Mouse (Mus musculus) cerebellum, adult 11-12 months (tissue): Measurements from ENCODE around the gene Wdhd1.

ENCODE experiments used
- DNase-seq: peaks from one replicate; pipeline ENCODE4 v3.0.0; 2022

Wdhd1 gene

DNA sequence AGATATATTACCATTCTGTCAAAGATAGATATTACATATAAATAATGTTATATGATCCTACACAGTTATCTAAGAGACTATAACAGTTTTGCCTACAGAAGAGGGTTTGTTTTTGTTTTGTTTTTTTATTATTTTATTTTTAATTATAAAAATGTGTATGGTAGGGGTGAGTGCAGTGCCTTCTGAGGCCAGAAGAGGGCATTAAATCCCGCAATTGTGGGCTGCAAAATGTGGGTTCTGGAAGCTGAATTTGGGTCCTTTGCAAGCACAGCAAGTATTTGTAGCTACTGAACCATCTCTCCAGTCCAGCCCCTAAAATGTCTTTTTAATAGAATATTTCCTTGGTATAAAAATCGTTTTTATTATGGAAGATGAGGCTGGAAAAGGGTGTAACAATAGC is 2.4 kb upstream of the Wdhd1 start:
- no peak for DNase-seq

- no peak for DNase-seq
Measured at GRCm38 (mm10) chr14:47276036-47276603, 537 bp downstream of the Wdhd1 start.

DNA sequence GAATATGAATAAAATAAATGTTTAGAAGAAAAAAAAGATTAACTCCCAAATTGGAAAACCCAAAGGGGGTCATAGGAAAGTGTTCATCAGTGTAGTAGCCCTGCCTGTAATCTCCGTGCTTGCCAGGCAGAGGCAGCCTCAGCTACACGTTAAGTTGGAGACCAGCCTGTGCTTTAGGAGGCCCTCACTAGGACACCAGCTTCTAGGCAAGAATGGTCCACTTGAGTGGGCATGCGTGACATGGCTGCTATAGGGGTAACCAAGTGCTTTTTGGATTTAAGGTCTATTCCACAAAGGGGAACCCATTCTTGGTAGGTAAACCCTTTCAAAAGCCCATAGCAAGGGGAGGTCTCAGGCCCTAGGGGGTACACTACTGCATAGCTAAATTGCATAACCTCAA is 1.2 kb downstream of the Wdhd1 start:
- DNase-seq, result peak; percentile 16

- no peak for DNase-seq
Measured at GRCm38 (mm10) chr14:47273751-47274150, 2.9 kb downstream of the Wdhd1 start.

- no peak for DNase-seq
Measured at GRCm38 (mm10) chr14:47269706-47270105, 7.0 kb downstream of the Wdhd1 start.

- DNase-seq, result no peak
Measured at GRCm38 (mm10) chr14:47269056-47269455, 7.6 kb downstream of the Wdhd1 start.

DNA sequence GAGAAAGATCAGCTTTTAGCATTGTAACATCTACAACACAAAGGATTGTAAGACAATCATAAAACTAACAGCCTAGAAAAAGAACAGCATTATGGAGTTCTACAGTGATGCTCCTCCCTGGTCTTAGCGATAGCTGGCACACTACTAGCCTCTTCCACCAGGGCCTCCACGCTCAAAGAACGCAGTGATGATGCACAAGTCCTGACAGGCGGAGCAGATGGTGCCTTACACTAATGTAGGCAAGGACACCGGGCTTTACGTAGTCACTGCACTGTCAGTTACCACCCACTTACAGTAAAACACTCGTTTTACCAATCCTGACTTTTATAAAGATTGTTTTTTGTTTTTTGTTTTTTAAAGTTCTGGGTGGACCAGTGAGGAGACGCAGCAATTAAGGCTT is 10.8 kb downstream of the Wdhd1 start:
- no peak for DNase-seq

- no peak for DNase-seq
Measured at GRCm38 (mm10) chr14:47264866-47265265, 11.8 kb downstream of the Wdhd1 start.

- no peak for DNase-seq
Measured at GRCm38 (mm10) chr14:47249839-47250238, 26.8 kb downstream of the Wdhd1 start.

DNA sequence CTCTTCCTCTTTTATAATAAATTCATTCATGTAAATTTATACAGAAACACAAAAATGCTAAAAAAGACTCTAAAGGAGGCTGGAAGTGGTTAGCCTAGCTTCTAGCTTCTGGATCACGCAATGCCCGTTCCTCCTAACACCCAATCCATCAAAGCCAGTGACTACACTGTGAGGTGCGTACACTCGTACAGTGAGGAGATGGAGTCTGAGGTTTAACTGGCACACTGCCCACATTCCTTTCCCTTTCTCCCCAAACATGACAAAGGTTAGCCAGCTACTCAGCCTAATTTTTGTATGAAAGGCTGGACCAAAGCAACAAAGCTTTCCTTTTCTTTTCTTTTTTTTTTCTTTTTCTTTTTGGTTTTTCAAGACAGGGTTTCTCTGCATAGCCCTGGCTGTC is 33.9 kb downstream of the Wdhd1 start:
- no peak for DNase-seq

DNA sequence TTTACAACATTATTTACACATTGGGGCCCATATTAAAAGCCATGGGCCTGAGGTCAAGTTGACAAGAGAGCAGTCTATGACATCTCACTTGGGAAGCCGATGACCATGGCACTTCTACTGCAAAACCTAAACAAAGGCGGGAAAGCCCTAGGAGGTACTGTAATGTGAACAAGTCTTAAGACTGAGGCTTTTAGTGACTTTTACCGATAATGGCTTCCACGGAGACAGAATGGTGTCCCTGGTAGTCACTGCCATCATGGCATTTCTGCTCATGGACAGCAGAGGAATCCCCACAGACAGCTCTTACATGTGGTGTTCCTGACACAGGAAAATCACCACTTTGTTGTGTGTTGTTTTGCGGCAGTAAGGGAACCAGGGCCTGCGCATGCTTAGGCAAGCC is 35.6 kb downstream of the Wdhd1 start:
- no peak for DNase-seq

GRCm38 (mm10) chr14:47240600-47240999 is 36.1 kb downstream of the Wdhd1 start:
- DNase-seq, result no peak

GRCm38 (mm10) chr14:47237286-47237685 is 39.4 kb downstream of the Wdhd1 start:
- no peak for DNase-seq

- DNase-seq, result no peak
Measured at GRCm38 (mm10) chr14:47236491-47236890, 40.2 kb downstream of the Wdhd1 start.

- DNase-seq, result no peak
Measured at GRCm38 (mm10) chr14:47234526-47235250, 42.0 kb downstream of the Wdhd1 start.

DNA sequence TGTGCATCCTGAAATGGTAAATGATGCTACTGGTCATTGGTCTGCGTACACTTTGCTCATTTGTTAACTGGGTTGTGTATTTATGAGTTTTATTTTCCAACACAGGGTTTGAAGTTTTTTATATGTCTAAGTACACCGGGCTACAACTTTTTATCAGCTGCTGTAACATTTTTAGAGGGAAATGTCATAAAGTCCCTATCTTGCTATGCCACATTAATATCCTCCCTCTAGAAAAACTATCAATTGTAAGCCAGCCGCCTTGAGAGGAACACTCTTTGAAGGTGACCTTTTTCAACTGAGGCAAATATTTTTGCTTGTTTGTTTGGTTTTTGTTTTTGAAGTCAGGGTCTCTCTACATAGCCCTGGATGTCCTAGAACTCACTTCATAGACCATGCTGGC is 42.6 kb downstream of the Wdhd1 start:
- no peak for DNase-seq

DNA sequence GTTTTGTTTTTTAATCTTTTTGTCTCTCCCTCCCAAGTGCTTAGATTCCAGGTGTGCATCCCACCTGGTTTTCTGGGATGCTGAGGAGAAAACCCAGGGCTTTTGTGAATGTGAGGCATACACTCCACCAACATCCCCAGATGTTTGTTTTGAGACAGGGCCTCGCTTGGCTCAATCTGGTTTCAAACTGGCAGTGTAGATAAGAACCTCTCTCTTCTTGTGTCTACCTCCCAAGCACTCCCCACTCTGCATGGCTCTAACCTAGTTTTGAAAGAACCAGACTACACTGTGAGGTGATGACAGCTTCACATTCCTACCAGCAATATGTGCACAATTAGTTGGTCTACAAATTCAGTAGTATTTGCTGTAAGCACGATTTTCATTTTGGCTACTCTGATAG is 43.1 kb downstream of the Wdhd1 start:
- no peak for DNase-seq

DNA sequence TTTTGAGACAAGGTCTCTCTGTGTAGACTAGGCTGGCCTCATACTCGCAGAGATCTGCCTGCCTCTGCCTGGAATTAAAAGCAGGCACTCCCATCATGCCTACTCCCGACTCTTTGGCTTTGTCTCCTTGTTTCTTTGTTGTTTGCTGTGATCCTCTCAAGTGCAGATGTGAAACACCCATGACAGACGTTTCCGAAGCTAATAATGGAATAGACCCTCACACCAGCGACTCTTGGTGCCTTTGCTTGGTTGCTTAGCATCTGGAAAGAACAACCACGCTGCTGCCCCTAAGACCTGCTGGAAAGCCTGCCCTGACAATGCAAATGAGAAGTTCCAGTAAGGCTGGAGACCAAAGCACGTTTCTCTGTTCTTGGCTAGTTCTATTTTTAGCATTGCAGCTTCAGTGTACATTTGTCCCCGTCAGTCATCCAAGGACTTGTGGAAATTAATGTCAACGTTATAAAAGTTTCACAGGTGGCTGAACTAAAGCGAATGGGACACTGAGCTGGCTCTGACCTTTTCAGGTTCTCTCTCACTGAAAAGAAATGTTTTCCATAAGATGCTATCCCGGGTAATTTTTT is 46.8 kb downstream of the Wdhd1 start:
- no peak for DNase-seq

GRCm38 (mm10) chr14:47225931-47226330 is 50.7 kb downstream of the Wdhd1 start:
- no peak for DNase-seq

GRCm38 (mm10) chr14:47224476-47225325 is 52.0 kb downstream of the Wdhd1 start:
- no peak for DNase-seq

DNA sequence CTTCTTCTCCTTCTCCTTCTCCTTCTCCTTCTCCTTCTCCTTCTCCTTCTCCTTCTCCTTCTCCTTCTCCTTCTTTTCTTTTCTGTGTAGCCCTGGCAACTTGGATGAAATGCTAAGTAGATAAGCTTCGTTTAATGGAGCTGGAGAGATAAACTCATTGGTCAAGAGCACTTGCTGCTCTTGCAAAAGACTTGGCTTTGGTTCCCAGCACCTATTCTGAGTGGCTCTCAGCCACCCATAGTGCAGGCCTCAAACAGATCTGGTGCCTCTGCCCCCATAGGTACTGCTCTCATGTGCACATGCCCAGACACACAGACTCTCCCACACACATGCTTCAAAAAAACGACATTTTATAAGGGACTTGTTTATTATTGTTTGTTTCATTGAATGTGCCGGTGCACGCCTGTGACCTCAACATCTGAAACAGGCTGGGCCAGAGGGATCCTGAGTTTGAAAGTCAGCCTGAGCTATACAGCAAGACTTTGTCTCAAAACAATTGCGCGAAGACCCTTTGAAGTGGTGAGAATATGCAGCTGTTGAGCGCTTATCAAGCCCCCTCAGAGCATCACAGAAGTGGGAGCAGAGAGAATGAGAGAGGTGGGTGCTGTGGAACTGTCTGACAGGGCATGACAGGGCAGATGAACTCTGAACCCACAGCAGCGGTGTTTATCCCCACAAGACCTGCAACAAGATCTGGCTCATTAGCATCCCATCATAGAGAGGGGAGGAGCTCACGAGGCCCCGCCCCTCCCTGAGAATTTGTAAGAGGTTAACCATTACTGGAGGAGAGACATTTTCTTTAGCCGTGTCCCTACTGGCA is 53.8 kb downstream of the Wdhd1 start:
- no peak for DNase-seq

- no peak for DNase-seq
Measured at GRCm38 (mm10) chr14:47221567-47221966, 55.1 kb downstream of the Wdhd1 start.
